In genomic region chr8:119955333-119955732, GRCm38 (mm10) we compare ENCODE assay signal across 13 mouse cellular contexts. TPM values are rescaled to one million over a fixed set of nuclear protein-coding genes. Genes with fewer than 3 reads are reported as not detected.
"Had no signal": no experiment of that assay in that cellular context is flagged by ENCODE, and none has a peak within 500 bp of the region (broad histone marks: within the 10 kb centered on the region; RNA-seq: fewer than 3 reads in every experiment).

No protein-coding gene starts in this region.

- DNase-seq: gastrocnemius, adult 2 months; gastrocnemius, postnatal 10 days; gastrocnemius, postnatal 25 days; heart, adult 18-20 months; heart, postnatal 10 days; heart, postnatal 4 days; kidney, adult 18-20 months; kidney, adult 8-10 months; kidney, postnatal 10 days; kidney, postnatal 25 days; kidney, postnatal 4 days; left cerebral cortex, postnatal 4 days had no signal

RNA-seq across cellular contexts. Expression of gene Gm20388, which starts 44.7 kb away (rescaled TPM):
- total RNA-seq: layer of hippocampus, postnatal 10 days had no signal
